Mouse (Mus musculus) adrenal gland, postnatal 4 days (tissue): Measurements from ENCODE around the gene Gm9913. TPM values are rescaled to one million over a fixed set of nuclear protein-coding genes. Genes with fewer than 3 reads are reported as not detected.

Experiments
- DNase-seq, 2 experiments: peaks; one replicate each; pipeline ENCODE4 v3.0.0; 2021 to 2022; ENCODE audit warnings: low spot score in 2 of 2, mixed read lengths in 2 of 2
- long read RNA-seq, 2 experiments: library from polyadenylated mRNA; stranded (forward); transcript quantifications; one replicate each; pipeline ENCODE4 v2.0.0; 2021
- total RNA-seq, 2 experiments: library from RNA; stranded (reverse); gene quantifications; 2 replicates each; pipeline ENCODE4 v1.2.3; 2021

Gene Gm9913
- total RNA-seq, result under 1 TPM; 0.28 TPM
- long read RNA-seq, experiment 1, result 0 reads
- long read RNA-seq, experiment 2, result 0 reads

GRCm38 (mm10) chr2:125505006-125505745 lies at the start of gene Gm9913:
Gm9913 (plus strand) TSS chr2:125505089.
- DNase-seq, result no peak

GRCm38 (mm10) chr2:125456059-125456789 lies 48.7 kb upstream of the Gm9913 start:
- DNase-seq, result no peak

DNA sequence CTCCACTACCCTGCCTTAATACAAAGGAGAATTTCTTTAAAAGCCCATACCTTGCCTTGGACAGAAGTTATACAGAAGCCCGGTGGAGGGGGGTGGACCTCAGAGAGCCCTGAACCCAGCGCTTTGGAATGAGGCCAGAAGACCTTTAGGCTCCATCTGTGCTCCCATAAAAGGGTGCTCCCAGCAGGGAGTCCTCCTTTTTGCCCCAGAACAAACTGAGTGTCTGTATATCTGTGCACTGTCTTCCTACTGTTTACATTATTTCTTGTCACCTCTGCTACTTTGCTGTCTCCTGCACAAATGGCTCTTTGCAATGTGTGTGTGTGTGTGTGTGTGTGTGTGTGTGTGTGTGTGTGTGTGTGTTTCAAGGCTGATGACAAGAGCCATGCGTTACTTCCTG lies 45.8 kb upstream of the Gm9913 start:
- DNase-seq, result no peak

- no peak for DNase-seq
Measured at GRCm38 (mm10) chr2:125464036-125464435, 40.9 kb upstream of the Gm9913 start.

DNA sequence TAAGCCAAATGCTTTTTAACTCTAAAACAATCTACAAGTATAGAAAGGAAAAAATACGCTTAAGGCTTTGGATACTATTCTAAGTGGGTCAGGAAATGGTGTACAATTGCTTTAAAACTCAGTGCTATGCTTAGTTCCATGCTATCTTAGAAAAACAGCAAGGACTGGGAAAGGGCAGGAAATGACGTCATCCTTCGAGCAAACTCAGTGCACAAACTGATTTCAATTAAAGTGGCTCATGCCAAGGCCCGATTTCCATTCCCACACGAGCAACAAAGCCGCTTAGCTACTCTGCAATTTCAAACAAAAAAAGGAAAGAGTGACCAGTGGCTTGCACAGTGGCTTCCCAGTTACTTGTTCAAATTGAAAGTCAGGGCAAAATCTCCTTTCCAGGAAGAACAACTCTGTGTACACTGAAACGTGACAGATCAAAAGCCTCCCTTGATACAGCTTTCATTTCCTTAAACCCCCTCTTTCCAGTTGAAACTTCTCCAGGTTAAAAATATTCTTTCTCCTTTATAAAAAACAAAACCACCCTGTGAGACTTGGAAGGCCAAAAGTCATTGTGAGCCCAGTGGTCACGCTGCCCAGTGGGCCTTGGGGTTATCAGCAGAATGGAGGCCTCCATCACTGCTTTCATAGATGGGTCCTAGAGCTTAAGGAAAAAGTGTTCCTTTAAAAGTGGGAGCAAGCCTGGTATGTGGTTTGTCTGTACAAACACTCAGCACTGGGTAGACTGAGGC lies 34.2 kb upstream of the Gm9913 start:
- no peak for DNase-seq

DNA sequence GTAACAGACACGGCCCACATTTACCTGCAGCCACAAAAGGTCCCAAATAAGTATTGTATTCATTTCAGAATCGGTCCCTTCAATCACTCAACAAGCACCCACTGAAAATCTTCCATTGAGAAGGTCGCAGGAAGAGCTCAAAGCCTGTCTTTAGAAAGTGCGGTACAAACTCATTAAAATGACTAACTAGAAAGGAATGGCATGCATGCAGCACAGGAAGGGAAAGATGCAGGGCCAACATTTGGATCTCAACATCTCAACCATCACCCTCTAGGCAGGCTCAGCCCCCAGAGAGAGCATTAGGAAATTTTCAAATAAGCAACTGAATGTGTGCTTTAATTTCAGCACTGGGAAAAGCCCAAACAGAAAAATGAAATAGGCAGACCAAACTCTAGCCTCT lies 33.2 kb upstream of the Gm9913 start:
- no peak for DNase-seq

DNA sequence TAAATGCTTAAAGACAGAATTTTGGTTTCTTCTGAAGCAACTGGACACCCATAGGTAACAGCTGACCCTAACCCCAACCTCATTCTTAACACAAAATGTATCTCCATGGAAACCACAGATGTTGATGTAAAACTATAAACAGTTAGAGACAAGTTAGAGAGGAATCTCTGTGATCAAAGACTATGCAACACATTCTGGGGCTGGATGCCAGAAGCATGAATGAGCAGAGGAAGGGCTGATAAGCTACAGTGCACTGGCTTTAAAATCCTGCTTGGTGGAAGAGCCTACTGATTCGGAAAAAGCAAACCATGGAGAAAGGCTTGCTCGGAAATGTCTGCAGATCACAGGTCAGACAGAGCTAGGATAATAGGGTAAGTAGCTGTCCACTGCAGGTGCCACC lies 31.7 kb upstream of the Gm9913 start:
- DNase-seq, result no peak

DNA sequence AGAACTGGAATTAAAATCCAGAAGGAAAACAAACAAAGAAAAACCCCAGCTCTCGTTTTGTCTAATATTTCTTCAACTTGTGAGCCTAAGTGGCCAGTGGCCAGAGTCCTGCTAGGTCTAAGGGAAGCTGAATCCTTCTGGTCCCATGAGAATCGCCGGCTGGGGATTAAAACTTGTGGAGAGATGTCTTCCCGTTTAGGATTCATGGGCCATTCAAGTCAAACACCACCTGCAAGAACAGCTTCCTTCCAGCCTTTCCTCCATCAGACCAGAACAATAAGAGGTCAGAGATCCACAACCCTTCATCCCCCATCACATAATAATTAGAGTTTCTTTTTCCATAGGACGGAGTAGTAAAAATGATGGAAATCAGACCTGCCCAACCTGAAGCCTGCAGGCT lies 30.2 kb upstream of the Gm9913 start:
- no peak for DNase-seq

DNA sequence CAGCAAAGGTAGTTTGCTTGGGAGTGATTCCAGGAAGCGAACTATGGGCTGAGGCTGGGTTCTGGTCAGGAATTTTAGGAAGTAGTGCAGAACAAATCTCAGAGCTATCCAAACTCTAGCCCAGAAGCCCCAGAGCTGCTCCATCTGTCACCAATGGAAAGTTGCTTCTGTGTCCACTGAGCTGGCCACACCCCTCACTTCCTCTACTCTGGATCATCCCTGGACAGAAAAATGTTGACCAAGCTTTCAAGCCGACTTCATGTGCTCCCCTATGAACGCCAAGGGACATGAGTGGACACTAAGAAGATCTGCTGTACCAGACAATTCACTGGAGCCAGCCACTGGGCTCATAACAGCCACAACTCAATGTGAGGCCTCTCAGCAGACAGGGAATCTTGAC lies 28.7 kb upstream of the Gm9913 start:
- no peak for DNase-seq

DNA sequence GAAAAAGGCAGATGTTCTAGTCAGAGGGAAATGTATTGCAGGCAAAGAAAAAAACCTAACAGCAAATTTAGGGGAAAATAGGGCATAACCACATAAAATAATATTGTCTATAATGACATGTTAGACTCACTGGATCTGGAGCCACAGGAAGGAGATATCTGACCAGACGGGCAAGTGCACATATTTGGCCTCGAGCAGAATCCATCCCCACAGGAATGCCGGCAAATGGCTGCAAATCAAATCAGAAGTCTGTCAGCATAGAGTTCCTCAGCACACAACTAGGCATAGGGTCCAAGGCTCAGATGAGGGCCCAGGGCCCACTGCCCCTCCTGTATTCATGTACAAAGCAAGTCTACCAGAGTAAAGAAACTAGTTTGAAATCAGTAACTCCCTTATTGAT lies 27.5 kb upstream of the Gm9913 start:
- DNase-seq, result no peak

DNA sequence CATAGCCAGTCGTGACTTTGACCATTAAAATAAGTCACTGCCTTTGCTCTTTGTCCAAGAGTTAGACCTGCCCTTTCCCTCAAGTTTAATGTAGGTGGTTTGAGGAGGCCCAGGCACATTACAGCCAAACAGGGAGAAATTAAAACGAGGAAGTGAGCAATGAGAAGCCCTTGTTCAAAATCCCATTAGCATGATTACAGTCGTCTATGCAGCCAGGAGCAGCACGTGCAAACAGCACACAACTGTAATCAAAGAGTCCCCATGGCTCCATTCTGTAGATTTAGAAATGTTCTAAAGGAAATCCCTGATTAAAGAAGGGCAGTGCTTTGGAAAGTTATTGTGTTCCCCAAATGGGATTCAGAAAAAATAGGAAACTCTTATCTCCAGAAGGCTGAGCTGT lies 26.2 kb upstream of the Gm9913 start:
- no peak for DNase-seq

GRCm38 (mm10) chr2:125480057-125480456 lies 24.8 kb upstream of the Gm9913 start:
- DNase-seq, result no peak

GRCm38 (mm10) chr2:125481116-125481515 lies 23.8 kb upstream of the Gm9913 start:
- no peak for DNase-seq

GRCm38 (mm10) chr2:125481531-125482317 lies 23.2 kb upstream of the Gm9913 start:
- no peak for DNase-seq

DNA sequence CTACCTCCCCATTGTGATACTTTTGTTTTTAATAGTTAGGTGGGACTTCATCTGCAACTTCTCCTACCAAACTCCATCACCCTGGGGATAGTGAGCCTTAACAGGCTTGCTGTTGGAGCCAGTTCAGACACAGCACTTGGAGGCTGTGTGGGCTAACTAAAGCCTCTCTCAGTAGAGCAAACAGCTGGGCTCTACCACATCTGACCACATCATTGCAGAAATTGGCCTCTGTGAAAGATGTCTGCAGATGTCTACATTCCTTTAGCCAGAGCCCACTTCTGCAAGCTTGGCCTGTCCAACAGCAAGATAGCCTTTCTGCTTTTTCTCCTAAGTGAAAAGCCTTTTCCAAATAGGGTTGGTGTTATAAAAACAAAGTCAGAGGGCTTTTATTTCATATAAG lies 20.7 kb upstream of the Gm9913 start:
- no peak for DNase-seq

DNA sequence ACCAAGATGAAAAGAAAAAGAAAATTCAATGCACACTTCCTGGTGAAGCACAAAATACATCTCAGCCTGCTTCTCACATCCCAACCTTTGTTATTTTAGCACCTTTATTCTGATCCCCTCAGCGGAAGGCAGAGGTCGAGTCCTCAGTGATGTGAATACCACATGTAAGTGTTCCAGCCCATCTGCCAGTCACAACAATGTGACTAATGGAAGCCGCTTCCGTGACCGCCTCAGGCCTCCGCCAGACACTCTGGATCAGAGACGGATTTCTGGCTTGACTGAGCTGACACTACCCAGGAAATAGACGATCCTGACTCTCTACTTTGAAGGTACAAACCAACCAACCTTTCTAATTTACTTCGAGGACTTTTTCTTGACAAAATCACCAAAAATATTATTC lies 20.0 kb upstream of the Gm9913 start:
- no peak for DNase-seq

GRCm38 (mm10) chr2:125489979-125490378 lies 14.9 kb upstream of the Gm9913 start:
- DNase-seq, result no peak

GRCm38 (mm10) chr2:125492050-125492900 lies 12.6 kb upstream of the Gm9913 start:
- DNase-seq, result no peak

DNA sequence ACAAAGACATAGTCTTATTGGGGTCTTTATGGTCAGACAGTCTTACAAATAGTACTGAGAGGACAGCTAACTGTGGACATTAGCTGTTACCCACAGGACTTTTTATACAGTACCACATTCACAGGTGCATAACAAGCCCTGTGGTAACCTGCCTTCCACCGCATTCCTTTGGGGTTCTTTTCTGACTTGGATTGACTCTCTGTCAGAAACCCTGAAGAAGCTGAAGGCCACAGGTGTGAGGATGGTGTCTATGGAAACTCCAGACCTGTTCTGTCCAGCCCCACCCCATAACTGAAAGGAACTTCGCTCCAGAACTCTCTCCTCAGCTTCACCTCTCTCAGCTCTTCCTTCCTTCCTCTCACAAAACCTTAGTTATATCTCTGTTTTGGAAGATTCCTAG lies 10.6 kb upstream of the Gm9913 start:
- no peak for DNase-seq
